Mouse (Mus musculus): Measurements from ENCODE around the gene Sh3pxd2b.

Sh3pxd2b gene

GRCm38 (mm10) chr11:32373266-32374026 lies 25.8 kb downstream of the Sh3pxd2b start:
- no peak for DNase-seq (ENCODE audit: extremely low read depth, low read depth)

DNA sequence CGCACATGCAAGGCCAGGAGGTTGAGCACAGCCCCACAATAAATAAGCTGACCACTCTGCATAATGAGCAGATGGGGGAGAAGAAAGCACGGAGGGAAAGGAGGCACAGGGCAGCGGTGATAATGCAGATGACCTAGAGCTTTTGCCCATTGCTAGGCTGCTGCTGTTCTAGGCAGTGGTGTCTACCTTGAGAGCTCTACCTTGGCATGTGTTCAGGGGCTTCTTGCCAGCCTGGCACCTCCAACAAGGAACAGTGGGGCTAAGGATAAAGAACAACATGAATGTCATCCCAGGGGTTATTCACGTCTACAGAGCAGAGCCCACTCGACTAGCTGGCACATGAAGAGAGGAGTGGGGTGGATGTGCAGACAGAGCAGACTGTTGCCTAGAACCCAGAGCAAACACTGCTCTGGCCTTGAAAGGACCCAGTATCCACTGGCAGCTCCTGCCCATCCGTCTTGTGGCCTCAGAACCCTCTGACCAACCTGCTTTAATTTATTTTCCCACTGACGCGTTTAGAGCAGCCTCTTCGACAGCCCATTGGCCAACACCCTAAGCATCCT lies 26.5 kb downstream of the Sh3pxd2b start:
- no peak for DNase-seq (ENCODE audit: extremely low read depth, low read depth)

DNA sequence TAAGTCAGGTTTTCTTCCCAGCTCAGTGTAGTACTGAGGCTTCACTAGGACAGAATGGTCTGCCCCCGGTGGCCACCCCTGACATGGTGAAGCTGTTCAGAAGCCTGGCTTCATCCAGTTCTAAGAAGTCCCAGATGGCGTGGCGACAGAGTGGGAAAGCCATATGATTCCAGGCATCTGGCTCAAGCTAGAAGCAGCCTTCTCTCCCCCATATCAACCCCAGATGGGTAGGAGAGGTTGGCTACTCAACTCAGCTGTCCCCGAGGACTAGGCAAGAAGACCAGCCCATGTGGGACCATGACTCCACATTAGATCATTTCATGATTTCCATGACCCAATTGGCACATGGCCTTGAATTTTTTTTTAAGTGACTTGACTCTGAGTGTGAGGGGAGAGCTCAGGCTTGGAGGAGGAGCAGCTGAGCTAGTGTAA lies 27.5 kb downstream of the Sh3pxd2b start:
- DNase-seq (ENCODE audit: extremely low read depth, low read depth): no peak

DNA sequence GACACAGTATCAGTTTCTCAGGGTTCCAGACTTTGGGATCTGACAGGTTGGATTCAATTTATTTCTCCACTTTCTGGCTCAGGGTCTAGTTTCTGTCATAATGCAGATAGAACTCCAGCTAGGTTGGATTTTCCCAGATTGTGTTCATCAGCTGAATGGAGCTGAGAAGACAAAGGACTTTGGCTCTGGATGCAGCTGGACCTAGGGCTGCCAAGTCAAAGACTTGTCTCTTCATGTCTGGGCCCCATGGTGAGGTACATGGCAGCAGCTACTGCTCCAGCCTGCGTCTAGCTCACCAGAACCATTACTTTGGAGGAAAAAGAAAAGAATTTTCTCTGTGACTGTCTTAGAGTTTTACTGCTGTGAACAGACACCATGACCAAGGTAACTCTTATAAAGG lies 28.5 kb downstream of the Sh3pxd2b start:
- no peak for DNase-seq (ENCODE audit: extremely low read depth, low read depth)

GRCm38 (mm10) chr11:32379910-32380309 lies 32.3 kb downstream of the Sh3pxd2b start:
- DNase-seq (ENCODE audit: extremely low read depth, low read depth): no peak

DNA sequence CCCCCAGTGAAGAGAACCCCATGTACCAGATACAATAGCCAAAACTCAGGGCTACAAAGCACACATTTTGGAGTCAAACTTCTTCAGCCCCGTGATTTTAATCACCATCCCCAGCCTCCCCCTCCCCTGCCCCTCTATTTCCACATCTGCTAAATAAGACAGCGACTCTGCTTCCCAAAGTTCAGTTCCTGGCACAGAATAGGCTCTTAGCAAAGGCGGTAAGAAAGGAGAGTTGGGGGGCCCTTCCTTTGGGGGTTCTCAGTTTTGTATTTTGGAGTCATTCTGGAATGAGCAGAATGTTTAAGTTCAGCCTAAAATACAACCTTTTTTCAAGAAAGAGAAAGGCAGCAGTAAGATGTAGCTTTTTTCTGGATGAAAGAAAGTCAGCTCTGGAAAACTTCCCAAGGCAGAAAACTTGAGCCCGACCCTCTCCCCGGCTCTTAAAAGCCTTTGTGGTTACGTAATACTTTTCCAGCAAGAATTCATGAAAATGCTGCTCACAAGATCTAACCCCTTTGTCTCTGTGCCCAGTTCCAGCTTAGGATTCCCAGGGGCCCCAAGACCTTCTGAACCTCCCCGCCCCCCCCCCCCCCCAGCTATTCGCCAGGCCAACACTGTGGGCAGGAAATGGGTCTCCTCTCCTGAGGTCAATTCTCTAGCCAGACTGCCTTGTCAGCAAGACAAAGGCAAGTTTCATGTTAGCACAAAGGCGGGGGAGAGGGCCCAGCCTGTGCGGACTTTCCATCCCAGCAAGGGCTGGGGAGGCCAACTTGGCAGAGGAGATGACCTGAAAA lies 35.9 kb downstream of the Sh3pxd2b start:
- DNase-seq (ENCODE audit: extremely low read depth, low read depth): no peak

- no peak for DNase-seq (ENCODE audit: extremely low read depth, low read depth)
Measured at GRCm38 (mm10) chr11:32384135-32384801, 36.6 kb downstream of the Sh3pxd2b start.

GRCm38 (mm10) chr11:32386043-32386442 lies 38.4 kb downstream of the Sh3pxd2b start:
- DNase-seq (ENCODE audit: extremely low read depth, low read depth): no peak

DNA sequence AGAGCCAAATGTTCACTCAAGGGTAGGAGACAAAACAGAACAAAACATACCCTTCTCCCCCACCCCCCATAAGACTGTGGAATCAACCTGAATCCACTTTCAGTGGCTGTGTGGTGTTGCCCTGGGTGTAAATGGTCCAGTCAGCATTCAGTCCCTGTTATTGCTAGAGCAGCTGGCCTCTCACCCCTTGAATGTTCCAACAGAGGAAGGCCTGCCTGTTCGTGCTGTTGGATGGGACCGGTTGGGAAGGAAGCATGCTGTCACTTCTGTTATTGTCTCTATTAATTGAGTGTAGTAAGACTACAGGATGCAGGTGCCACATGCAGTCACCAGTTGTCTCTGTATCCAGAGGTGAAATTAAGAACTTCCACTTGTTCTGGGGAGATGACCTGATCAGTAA lies 40.4 kb downstream of the Sh3pxd2b start:
- DNase-seq (ENCODE audit: extremely low read depth, low read depth): no peak

GRCm38 (mm10) chr11:32393095-32393494 lies 45.5 kb downstream of the Sh3pxd2b start:
- DNase-seq (ENCODE audit: extremely low read depth, low read depth): no peak

DNA sequence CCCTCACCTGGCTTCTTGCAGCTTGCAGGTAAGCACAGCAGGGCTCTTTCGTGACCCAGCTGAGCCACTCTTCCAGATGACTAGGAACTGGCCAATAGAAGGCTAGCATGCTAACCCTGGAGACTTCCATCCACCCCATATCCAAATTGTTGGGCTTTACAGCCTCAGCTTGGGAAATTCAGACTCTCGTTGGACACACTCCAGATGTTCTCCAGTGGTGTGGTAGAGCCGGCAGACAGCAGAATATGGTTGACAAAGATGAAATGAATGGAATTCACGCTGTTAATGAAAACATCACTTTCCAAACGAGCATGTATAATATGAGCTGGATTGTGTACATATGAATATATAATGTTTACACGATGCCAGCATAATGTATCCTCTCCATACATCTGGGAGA lies 48.2 kb downstream of the Sh3pxd2b start:
- DNase-seq (ENCODE audit: extremely low read depth, low read depth): no peak

GRCm38 (mm10) chr11:32398446-32398845 lies 50.8 kb downstream of the Sh3pxd2b start:
- DNase-seq (ENCODE audit: extremely low read depth, low read depth): no peak

- DNase-seq (ENCODE audit: extremely low read depth, low read depth): no peak
Measured at GRCm38 (mm10) chr11:32399261-32399660, 51.6 kb downstream of the Sh3pxd2b start.

GRCm38 (mm10) chr11:32402712-32403111 lies 55.1 kb downstream of the Sh3pxd2b start:
- no peak for DNase-seq (ENCODE audit: extremely low read depth, low read depth)

DNA sequence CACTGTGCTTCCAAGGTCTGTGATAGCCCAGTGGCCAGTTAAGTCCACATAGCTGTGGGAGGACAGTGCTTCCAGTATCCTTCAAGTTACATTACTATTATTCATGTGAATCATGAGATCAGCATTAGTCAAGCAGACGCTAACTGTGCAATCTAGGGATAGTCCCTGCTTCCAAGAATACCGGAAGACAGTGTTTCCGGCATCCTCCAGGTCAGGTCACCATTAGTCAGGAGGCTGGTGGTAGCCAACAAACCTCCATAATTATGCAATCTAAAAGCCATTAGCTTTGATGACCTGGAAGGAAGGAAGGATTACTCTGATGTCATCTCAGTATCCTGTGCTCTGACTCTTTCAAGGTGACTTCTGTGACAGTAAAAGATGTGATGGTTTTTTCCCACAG lies 57.1 kb downstream of the Sh3pxd2b start:
- no peak for DNase-seq (ENCODE audit: extremely low read depth, low read depth)

DNA sequence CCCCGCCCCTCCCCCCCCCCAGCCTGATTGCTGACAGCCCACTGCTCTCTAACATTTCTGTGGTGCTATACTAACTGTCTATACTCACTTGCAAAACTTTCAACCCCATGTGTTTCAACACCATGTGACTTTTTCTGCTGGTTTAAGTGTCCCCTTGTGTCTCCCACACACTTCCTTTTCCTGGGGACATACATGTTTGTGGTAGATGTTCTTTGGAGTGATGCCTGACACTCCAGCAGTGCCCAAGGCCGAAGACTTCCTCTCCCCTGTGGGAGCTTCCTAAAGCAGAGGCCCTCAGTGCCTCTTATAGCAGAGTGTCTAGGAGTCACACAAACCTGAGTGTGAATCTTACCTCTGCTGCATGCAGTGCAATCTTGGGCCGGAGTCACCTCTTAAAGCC lies 60.2 kb downstream of the Sh3pxd2b start:
- no peak for DNase-seq (ENCODE audit: extremely low read depth, low read depth)

GRCm38 (mm10) chr11:32409052-32409451 lies 61.4 kb downstream of the Sh3pxd2b start:
- DNase-seq (ENCODE audit: extremely low read depth, low read depth): no peak

- DNase-seq (ENCODE audit: extremely low read depth, low read depth): no peak
Measured at GRCm38 (mm10) chr11:32409823-32410562, 62.4 kb downstream of the Sh3pxd2b start.

- DNase-seq (ENCODE audit: extremely low read depth, low read depth): no peak
Measured at GRCm38 (mm10) chr11:32420001-32420400, 72.4 kb downstream of the Sh3pxd2b start.

DNA sequence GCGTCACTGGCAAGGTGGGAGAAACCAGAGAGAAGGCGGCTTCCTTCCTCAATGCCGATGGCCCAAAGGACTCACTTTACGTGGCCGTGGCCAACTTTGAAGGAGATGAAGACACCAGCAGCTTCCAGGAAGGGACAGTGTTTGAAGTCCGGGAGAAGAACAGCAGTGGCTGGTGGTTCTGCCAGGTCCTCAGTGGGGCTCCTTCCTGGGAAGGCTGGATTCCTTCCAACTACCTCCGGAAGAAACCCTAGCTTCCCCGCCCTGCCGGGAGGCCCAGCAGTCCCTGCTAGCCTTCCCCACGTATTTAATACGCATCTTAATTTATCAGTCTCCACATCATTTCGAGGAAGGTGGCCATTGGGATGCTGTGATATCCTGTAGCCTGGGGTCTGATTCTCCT lies 75.7 kb downstream of the Sh3pxd2b start:
- no peak for DNase-seq (ENCODE audit: extremely low read depth, low read depth)

GRCm38 (mm10) chr11:32424600-32424999 lies 77.0 kb downstream of the Sh3pxd2b start:
- no peak for DNase-seq (ENCODE audit: extremely low read depth, low read depth)
